Mouse (Mus musculus): ENCODE measurements around the gene Fbxo11.

Gene Fbxo11

DNA sequence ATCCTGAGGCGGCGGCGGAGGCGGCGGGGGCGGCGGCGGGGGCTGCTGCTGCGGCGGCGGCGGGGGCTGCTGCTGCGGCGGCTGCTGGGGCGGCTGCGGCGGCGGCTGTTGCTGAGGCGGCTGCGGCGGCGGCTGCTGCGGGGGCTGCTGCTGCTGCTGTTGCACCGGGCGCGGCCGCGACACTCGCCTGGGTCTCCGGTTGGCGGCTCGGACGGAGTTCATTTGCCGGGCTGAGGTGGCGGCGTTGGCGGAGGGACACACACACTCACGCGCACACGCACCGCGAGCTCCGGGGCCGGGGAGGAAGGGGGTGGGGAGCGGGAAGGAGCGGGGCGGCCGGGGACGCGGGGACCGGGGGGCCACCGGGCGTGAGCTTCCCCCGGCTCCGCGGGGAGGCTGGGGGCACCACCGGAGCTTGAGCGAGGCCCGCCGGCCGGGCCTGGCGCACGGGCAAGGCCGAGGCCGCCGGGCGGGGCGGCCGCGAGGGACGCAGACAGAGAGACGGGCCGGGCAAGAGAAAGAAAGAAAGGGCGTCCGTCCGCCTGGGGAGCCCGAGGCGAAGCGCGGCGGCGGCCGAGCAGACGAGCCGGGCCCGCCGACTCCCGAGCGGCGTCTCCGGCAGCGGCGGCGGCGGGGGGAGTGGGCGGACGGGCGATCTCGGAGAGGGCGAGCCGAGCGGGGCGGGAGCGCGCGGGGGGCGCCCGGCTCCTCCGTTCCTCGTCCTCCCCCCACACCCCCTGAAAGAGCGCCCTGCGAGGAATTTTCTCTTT is at the start of gene Fbxo11:
Fbxo11 (minus strand) TSS at position 261 of the 770 bp plus-strand sequence.
- peak; percentile 18 to 44 for DNase-seq

DNA sequence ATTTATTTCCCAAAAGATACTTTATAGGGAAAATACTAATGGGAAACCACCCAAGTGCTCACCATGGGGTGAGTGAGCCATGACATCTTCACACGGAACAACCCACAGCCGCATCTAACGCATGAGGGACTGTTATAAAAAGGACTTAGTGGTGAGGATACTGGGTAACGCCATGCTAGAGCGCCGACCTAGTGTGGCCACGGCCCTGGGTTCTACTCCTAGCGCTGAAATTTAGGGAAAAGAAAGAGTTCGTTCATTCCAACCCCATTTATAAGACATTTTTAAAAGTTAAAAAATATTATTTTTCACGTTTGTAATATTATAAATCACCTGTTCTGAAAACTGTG is 48.8 kb upstream of the Fbxo11 start:
- no peak for DNase-seq

GRCm38 (mm10) chr17:88113015-88113882 is 48.2 kb upstream of the Fbxo11 start:
- DNase-seq: no peak

DNA sequence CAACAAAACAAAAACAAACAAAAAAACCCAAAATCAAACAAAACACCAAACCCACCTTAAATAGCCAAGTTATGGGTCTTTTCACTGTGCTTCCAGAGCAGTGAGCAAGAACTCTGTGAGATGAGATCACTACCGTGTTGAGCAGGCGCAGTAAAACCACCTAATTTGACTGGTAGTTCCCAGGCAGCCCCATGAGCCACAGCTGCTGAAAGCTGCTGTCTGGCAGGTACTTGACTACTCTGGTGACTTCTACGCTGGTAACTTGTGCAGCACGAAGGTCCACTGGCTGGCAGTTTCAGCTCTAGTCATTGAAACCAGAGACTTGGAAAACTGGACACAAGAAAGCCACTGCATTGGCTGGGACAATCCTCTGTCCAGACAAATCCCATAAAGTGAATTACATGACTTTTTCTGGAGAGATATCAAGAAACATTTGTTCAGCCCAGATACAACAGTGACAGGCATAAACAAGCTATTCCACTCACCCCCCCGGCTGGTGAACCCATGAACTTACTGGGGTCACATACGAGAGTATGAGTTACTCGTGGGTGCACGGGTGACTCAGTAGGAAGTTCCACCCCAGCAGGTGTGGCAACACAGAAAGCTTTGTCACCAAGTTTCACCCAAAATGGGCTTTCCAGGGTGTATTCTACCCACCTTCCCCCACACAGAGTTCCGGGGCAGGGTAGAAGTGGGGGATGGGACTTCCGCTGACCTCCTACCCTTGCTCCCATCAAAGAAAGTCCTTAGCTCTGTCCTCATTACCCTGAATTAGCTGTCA is 47.0 kb upstream of the Fbxo11 start:
- DNase-seq: no peak

GRCm38 (mm10) chr17:88111081-88111796 is 46.1 kb upstream of the Fbxo11 start:
- DNase-seq: no peak

DNA sequence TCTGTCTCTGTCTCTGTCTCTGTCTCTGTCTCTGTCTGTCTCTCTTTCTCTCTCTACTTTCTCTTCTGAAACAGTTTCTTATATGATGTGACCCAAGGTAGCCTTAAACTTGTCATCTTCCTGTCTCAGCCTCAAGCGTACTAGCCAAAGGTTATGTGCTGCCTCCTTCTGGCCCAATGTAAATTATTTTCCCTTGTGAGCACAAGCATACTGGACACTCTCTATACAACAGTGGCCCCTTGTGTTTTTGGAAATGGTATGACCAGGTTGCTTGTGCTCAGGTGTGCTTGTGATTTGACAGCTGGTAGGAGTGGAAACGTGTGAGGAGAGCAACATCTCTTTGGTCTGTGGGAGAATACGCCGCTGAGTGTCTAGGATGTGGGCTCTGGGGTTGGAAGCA is 42.6 kb upstream of the Fbxo11 start:
- DNase-seq: no peak

- DNase-seq: no peak
Observed at GRCm38 (mm10) chr17:88106365-88106764, 41.3 kb upstream of the Fbxo11 start.

DNA sequence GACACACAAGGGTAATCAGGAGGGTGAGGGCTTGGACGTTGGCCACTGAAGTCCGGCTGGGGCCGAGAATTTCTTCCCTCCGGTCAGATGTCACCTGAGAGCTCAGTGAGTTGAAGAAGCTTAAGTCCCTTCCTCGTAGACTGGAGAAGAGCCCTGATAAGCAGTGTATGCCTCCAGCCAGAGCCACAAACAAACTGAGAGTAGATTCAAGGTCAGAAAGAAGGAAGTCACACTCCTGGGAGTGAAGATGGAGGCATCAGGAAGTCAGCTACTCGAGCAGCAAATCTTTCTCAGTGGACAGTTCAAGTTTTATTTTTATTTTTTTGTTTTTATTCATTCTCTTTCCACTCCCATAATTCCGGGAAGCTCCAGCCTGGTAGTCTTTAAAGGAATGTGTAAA is 37.5 kb upstream of the Fbxo11 start:
- DNase-seq: no peak

GRCm38 (mm10) chr17:88098181-88098852 is 33.2 kb upstream of the Fbxo11 start:
- DNase-seq: no peak

GRCm38 (mm10) chr17:88097543-88097942 is 32.5 kb upstream of the Fbxo11 start:
- DNase-seq: no peak

DNA sequence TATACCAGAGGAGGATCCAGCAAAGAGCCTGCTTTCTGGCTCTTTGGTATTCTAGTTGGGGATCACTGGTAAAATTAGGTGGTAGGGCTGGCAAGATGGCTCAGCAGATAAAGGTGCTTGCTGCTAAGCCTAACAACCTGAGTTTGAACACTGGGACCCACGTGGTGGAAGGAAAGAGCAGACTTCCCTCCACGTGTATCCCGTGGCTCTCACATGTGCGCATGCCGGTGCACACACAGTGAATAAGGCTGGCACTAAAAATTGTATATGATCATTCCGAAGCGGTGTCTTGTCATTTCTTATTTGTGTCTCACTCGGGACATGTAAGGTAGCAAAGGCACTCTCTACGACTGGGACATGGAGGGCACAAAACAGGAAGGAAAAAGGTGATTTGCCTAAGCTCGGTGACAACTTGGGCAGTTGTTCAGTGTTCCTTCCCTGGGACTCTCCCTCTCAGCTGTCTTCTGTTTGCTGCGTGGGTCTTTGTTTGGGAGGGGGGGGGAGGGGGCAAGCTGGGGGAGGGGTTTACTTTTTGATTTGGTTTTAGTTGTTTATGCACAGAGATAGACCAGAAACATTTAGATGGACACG is 31.8 kb upstream of the Fbxo11 start:
- DNase-seq: no peak

DNA sequence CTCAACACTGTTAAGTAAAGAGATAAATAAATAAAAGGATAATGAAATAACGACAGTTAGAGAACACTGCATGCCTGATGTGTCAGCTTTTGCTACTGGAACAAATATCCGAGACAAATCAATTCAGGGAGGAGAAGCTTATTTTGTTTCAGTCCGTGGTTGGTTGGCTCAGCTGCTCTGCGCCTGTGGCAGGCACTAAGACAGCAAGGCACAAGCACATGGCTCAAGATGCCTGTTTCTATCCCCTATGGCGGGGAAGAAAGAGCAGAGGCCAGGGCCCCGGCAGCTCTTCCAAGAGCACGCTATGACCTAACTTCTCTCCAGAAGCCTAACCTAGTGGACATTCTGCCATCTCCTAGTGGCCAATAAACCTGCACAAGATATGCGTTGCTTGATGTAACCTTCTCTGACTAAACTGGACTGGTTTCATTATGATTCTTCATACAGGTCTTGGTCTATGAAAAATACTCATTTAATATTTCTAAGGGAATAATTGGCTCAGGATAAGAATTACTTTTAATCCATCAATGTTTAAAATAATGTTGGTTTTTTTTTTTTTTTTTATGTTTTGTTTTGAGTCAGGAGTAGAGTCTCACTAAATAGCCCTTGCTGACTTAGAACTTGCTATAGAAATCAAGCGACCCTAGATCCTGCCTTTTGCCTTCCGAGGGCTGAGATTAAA is 30.6 kb upstream of the Fbxo11 start:
- no peak for DNase-seq

GRCm38 (mm10) chr17:88094327-88094726 is 29.2 kb upstream of the Fbxo11 start:
- no peak for DNase-seq

DNA sequence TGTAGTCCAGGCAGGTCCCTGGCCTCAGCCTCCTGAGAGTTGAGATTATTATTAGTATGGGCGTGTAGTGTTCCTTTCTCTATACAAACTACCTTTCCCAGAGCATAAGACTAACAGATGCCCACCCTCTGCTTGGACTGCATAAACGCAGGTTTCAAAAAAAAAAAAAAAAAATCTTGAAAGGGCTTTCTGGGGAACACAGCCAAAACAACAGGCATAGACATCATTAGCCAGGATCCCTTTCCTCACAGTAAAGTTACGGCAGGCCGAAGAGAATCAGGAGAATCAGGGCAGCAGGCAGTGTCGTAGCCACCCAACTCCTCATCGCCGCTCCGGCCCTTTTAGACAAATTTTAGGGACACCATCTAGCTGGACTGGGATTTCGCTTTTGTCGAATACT is 28.7 kb upstream of the Fbxo11 start:
- DNase-seq: no peak

- no peak for DNase-seq
Observed at GRCm38 (mm10) chr17:88085976-88086375, 20.9 kb upstream of the Fbxo11 start.

- DNase-seq: no peak
Observed at GRCm38 (mm10) chr17:88081446-88081845, 16.4 kb upstream of the Fbxo11 start.

GRCm38 (mm10) chr17:88079771-88080170 is 14.7 kb upstream of the Fbxo11 start:
- no peak for DNase-seq

GRCm38 (mm10) chr17:88072047-88072446 is 7.0 kb upstream of the Fbxo11 start:
- DNase-seq: no peak

- no peak for DNase-seq
Observed at GRCm38 (mm10) chr17:88068024-88068719, 3.1 kb upstream of the Fbxo11 start.

DNA sequence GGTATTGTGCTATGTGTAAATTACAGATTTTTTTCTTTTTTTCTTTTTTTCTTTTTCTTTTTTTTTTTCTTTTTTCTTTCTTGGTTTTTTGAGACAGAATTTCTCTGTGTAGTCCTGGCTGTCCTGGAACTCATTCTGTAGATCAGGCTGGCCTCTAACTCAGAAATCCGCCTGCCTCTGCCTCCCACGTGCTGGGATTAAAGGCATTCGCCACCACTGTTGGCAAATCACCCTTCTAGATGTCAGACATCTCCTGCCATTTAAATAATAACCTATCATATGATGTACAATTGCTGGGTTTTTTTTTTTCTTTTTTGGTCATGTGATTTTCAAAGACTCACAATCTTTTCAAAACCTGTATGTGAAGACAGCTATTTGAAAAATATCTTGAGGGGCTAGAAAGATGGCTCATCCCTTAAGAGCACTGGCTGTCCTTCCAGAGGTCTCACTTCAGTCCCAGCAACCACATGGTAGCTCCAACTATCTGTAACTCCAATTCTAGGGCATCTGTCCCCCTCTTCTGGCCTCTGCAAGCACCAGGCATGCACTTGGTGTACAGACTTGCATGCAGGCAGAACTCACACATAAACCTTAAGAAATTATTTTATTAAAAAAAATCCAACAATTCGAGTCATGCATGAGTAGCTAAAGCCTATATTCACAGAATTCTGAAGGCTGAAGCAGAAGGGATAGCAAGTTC is 2.3 kb upstream of the Fbxo11 start:
- DNase-seq: no peak
